Mouse (Mus musculus) brain, embryonic 14.5 days (tissue): Measurements from ENCODE around the gene Gpr153.

Source experiments
- CTCF ChIP-seq: fragments of 200-500 bp; IDR thresholded peaks from 2 replicates; pipeline ENCODE4 v1.5.1; 2012; ENCODE audit warnings: inconsistent platforms, mild to moderate bottlenecking, moderate library complexity, borderline replicate concordance; ENCODE audit not compliant: insufficient read depth, insufficient read length; ENCODE audit errors: extremely low read depth
- POLR2A ChIP-seq: fragments of 200-500 bp; IDR thresholded peaks from 2 replicates; pipeline ENCODE4 v1.6.1; 2012; ENCODE audit warnings: mild to moderate bottlenecking, inconsistent platforms, borderline replicate concordance; ENCODE audit not compliant: poor library complexity, insufficient read depth, insufficient read length, severe bottlenecking; ENCODE audit errors: extremely low read depth

- TF ChIP-seq CTCF (no peak), POLR2A (no peak)
These were observed 42.7 kb upstream of the Gpr153 start for GRCm38 (mm10) chr4:152231326-152231725.
